In the genomic region with DNA sequence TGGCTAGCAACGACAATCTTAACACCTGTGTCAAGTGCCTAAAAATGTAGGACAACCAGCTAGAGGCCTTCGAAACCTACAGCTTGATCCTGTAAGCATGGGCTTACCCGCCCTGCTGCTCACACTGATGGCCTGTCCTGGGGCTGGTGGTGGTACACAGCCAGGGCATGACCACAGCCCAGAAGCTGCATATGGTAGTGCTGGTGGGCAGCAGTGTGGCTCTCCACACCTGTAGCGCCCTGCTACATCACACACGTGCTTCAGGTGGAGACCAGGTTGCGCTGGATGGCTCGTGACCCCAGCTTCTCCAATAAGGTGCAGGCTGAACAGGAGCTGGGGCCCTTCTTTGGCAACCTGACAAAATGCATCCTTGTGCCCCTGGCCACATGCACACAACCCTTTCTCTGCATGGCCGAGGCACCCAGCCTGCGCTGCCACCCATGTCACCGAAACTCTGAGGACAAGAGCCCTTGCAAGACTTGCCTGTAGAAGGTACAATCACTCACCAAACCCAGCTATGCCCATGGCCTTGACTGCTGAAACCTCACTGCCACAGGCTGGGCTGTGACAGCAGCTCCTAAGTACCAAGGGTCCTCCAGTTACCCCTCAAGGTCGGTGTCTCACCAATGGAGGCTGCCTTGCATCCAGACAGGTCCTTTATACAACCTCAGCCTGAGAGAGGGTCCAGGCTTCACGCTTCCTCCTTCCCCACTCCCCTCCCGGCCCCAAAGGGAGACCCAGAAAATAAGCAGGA, we compare ENCODE assay signal across 13 mouse cellular contexts.
"Had no signal": no experiment of that assay in that cellular context is flagged by ENCODE, and none has a peak within 500 bp of the region (broad histone marks: within the 10 kb centered on the region; RNA-seq: fewer than 3 reads in every experiment).

No protein-coding gene starts in this region.

- H3K4me3 ChIP-seq: layer of hippocampus, adult 2 months; limb, embryonic 12.5 days; midbrain, embryonic 12.5 days; stomach, embryonic 15.5 days had no signal

- H3K4me2 ChIP-seq: limb, embryonic 12.5 days; midbrain, embryonic 12.5 days; stomach, embryonic 15.5 days had no signal

- H3K9ac ChIP-seq: limb, embryonic 12.5 days; midbrain, embryonic 12.5 days; stomach, embryonic 15.5 days had no signal

- DNase-seq: kidney, adult 18-20 months; kidney, postnatal 10 days; kidney, postnatal 4 days; lung, adult 2 months; lung, postnatal 10 days; lung, postnatal 4 days; right cerebral cortex, postnatal 14 days; thymus, postnatal 36 days had no signal

- H3K27me3 ChIP-seq: limb, embryonic 12.5 days; midbrain, embryonic 12.5 days; stomach, embryonic 15.5 days had no signal

- H3K27ac ChIP-seq: layer of hippocampus, adult 2 months; limb, embryonic 12.5 days; midbrain, embryonic 12.5 days; stomach, embryonic 15.5 days had no signal

- ATAC-seq: midbrain, embryonic 16.5 days had no signal

- H3K9me3 ChIP-seq: limb, embryonic 12.5 days; midbrain, embryonic 12.5 days; stomach, embryonic 15.5 days had no signal
